Mouse (Mus musculus) MEL (cell line): Measurements from ENCODE around the gene 1700017B05Rik. TPM values are rescaled to one million over a fixed set of nuclear protein-coding genes. Genes with fewer than 3 reads are reported as not detected.
A peak's percentile ranks its signal among the peaks of the same experiment; 100 is the strongest.

Experiments
- DNase-seq: peaks from one replicate; pipeline ENCODE4 v3.0.0; 2011; ENCODE audit warnings: low read depth, low spot score
- H3K27ac ChIP-seq: 2 replicates; pipeline ENCODE4 v1.5.1; 2012; ENCODE audit warnings: low read depth, mild to moderate bottlenecking, control low read depth, low read length, moderate library complexity; ENCODE audit not compliant: control insufficient read depth
- H3K27me3 ChIP-seq, 2 experiments: fragments of 150-350 bp in 1 of 2; sonication (generic) in 1 of 2; 2 replicates each; pipeline ENCODE4 v1.6.1; 2012; ENCODE audit warnings: low read length in 2 of 2, mild to moderate bottlenecking in 2 of 2, improper control_type of control experiment in 1 of 2, moderate library complexity in 1 of 2; ENCODE audit not compliant: insufficient read depth in 2 of 2, control insufficient read depth in 1 of 2
- H3K36me3 ChIP-seq, 2 experiments: 2 replicates each; pipeline ENCODE4 v1.6.1; 2012 to 2014; ENCODE audit warnings: low read length in 2 of 2, improper control_type of control experiment in 1 of 2, inconsistent platforms in 1 of 2, mild to moderate bottlenecking in 1 of 2; ENCODE audit not compliant: insufficient read depth in 2 of 2, control insufficient read depth in 1 of 2
- H3K4me1 ChIP-seq, 2 experiments: fragments of 150-350 bp in 1 of 2; sonication (generic) in 1 of 2; 2 replicates each; pipeline ENCODE4 v1.6.1; 2012; ENCODE audit warnings: low read length in 2 of 2, improper control_type of control experiment in 1 of 2, mild to moderate bottlenecking in 1 of 2; ENCODE audit not compliant: insufficient read depth in 2 of 2, control insufficient read depth in 1 of 2
- H3K4me3 ChIP-seq, 2 experiments: fragments of 150-350 bp in 1 of 2; sonication (generic) in 1 of 2; 2 replicates each; pipeline ENCODE4 v1.5.1; 2012; ENCODE audit warnings: low read depth in 2 of 2, low read length in 2 of 2, mild to moderate bottlenecking in 2 of 2, moderate library complexity in 2 of 2, control low read depth in 1 of 2, improper control_type of control experiment in 1 of 2; ENCODE audit not compliant: control insufficient read depth in 1 of 2, insufficient read depth in 1 of 2
- H3K79me2 ChIP-seq: 2 replicates; pipeline ENCODE4 v1.6.1; 2012; ENCODE audit warnings: mild to moderate bottlenecking, low read length, moderate library complexity; ENCODE audit not compliant: control insufficient read depth, poor library complexity, insufficient read depth
- H3K9ac ChIP-seq: 2 replicates; pipeline ENCODE4 v1.6.1; 2012; ENCODE audit warnings: low read depth, mild to moderate bottlenecking, control low read depth, low read length, moderate library complexity; ENCODE audit not compliant: control insufficient read depth, poor library complexity, severe bottlenecking
- H3K9me3 ChIP-seq: fragments of 150-350 bp; sonication (generic); replicated peaks from 2 replicates; pipeline ENCODE4 v1.6.1; 2012; ENCODE audit warnings: mild to moderate bottlenecking, low read length, improper control_type of control experiment, moderate library complexity; ENCODE audit not compliant: insufficient read depth
- BHLHE40 ChIP-seq: IDR thresholded peaks from 2 replicates; pipeline ENCODE4 v1.6.1; 2012; ENCODE audit warnings: low read depth, mild to moderate bottlenecking, inconsistent platforms, low read length, improper control_type of control experiment, borderline replicate concordance
- CTCF ChIP-seq, 3 experiments: IDR thresholded peaks in 2 of 3; conservative IDR thresholded peaks in 1 of 3; 2 replicates each; pipeline ENCODE4 v1.5.1; 2011 to 2012; ENCODE audit warnings: low read length in 3 of 3, low read depth in 2 of 3, mild to moderate bottlenecking in 2 of 3, improper control_type of control experiment in 1 of 3, inconsistent platforms in 1 of 3, mixed read lengths in 1 of 3, moderate library complexity in 1 of 3; ENCODE audit not compliant: control insufficient read depth in 1 of 3, insufficient read depth in 1 of 3, poor library complexity in 1 of 3, severe bottlenecking in 1 of 3
- E2F4 ChIP-seq: IDR thresholded peaks from 2 replicates; pipeline ENCODE4 v1.6.1; 2011; ENCODE audit warnings: low read depth, low read length, improper control_type of control experiment, borderline replicate concordance
- ELF1 ChIP-seq: IDR thresholded peaks from 2 replicates; pipeline ENCODE4 v1.6.1; 2014; ENCODE audit warnings: low read depth, mild to moderate bottlenecking, inconsistent platforms, low read length, improper control_type of control experiment, moderate library complexity
- GATA1 ChIP-seq: IDR thresholded peaks from 2 replicates; pipeline ENCODE4 v1.6.1; 2011; ENCODE audit warnings: low read depth, low read length, improper control_type of control experiment
- HCFC1 ChIP-seq: IDR thresholded peaks from 2 replicates; pipeline ENCODE4 v1.6.1; 2012; ENCODE audit warnings: low read depth, mild to moderate bottlenecking, inconsistent platforms, low read length, improper control_type of control experiment, moderate library complexity
- MAFK ChIP-seq: IDR thresholded peaks from 2 replicates; pipeline ENCODE4 v1.6.1; 2011; ENCODE audit warnings: low read depth, mild to moderate bottlenecking, low read length, improper control_type of control experiment, borderline replicate concordance
- MAX ChIP-seq: IDR thresholded peaks from 2 replicates; pipeline ENCODE4 v1.6.1; 2011; ENCODE audit warnings: low read length, improper control_type of control experiment
- MAZ ChIP-seq: IDR thresholded peaks from 2 replicates; pipeline ENCODE4 v1.6.1; 2012; ENCODE audit warnings: low read depth, mild to moderate bottlenecking, inconsistent platforms, low read length, improper control_type of control experiment
- MEF2A ChIP-seq: IDR thresholded peaks from 2 replicates; pipeline ENCODE4 v1.6.1; 2014; ENCODE audit warnings: low read depth, mild to moderate bottlenecking, inconsistent platforms, low read length, improper control_type of control experiment; ENCODE audit not compliant: poor library complexity, insufficient replicate concordance, severe bottlenecking; ENCODE audit errors: extremely low read depth
- MYC ChIP-seq: IDR thresholded peaks from 2 replicates; pipeline ENCODE4 v1.6.1; 2011; ENCODE audit warnings: low read depth, mild to moderate bottlenecking, low read length, improper control_type of control experiment, moderate library complexity
- NELFE ChIP-seq: IDR thresholded peaks from 2 replicates; pipeline ENCODE4 v1.6.1; 2011; ENCODE audit warnings: low read depth, low read length, improper control_type of control experiment
- POLR2A ChIP-seq, 2 experiments: IDR thresholded peaks; 2 replicates each; pipeline ENCODE4 v1.6.1; 2011 to 2012; ENCODE audit warnings: low read length in 2 of 2, mild to moderate bottlenecking in 2 of 2, control low read depth in 1 of 2, improper control_type of control experiment in 1 of 2, low read depth in 1 of 2, moderate library complexity in 1 of 2; ENCODE audit not compliant: control insufficient read depth in 1 of 2, insufficient read depth in 1 of 2, poor library complexity in 1 of 2
- POLR2AphosphoS5 ChIP-seq: IDR thresholded peaks from 2 replicates; pipeline ENCODE4 v1.6.1; 2012; ENCODE audit warnings: low read depth, borderline replicate concordance, mild to moderate bottlenecking, inconsistent platforms, low read length, moderate library complexity, mixed read lengths
- SIN3A ChIP-seq: IDR thresholded peaks from 2 replicates; pipeline ENCODE4 v1.6.1; 2012; ENCODE audit warnings: low read length, improper control_type of control experiment, inconsistent platforms
- SMC3 ChIP-seq: IDR thresholded peaks from 2 replicates; pipeline ENCODE4 v1.6.1; 2011; ENCODE audit warnings: low read depth, low read length, improper control_type of control experiment
- TAL1 ChIP-seq: IDR thresholded peaks from 2 replicates; pipeline ENCODE4 v1.6.1; 2012; ENCODE audit warnings: mild to moderate bottlenecking, inconsistent platforms, low read length, moderate library complexity, mixed read lengths
- TCF12 ChIP-seq: IDR thresholded peaks from 2 replicates; pipeline ENCODE4 v1.6.1; 2014; ENCODE audit warnings: low read depth, mild to moderate bottlenecking, inconsistent platforms, low read length, improper control_type of control experiment, moderate library complexity
- UBTF ChIP-seq: IDR thresholded peaks from 2 replicates; pipeline ENCODE4 v1.6.1; 2012; ENCODE audit warnings: low read depth, mild to moderate bottlenecking, inconsistent platforms, low read length, improper control_type of control experiment, moderate library complexity, borderline replicate concordance; ENCODE audit not compliant: insufficient read depth
- USF2 ChIP-seq, 2 experiments: IDR thresholded peaks; 2 replicates each; pipeline ENCODE4 v1.6.1; 2011 to 2012; ENCODE audit warnings: improper control_type of control experiment in 2 of 2, low read length in 2 of 2, borderline replicate concordance in 1 of 2, inconsistent platforms in 1 of 2, low read depth in 1 of 2, mild to moderate bottlenecking in 1 of 2; ENCODE audit not compliant: insufficient read depth in 1 of 2
- ZKSCAN1 ChIP-seq: IDR thresholded peaks from 2 replicates; pipeline ENCODE4 v1.6.1; 2012; ENCODE audit warnings: low read depth, mild to moderate bottlenecking, inconsistent platforms, low read length, improper control_type of control experiment, moderate library complexity
- ZMIZ1 ChIP-seq: IDR thresholded peaks from 2 replicates; pipeline ENCODE4 v1.6.1; 2012; ENCODE audit warnings: low read depth, mild to moderate bottlenecking, inconsistent platforms, low read length, improper control_type of control experiment, moderate library complexity
- polyA plus RNA-seq, 2 experiments: library from polyadenylated mRNA; stranded (reverse) in 1 of 2; unstranded in 1 of 2; fragments of >175 nt in 1 of 2; fragments of >200 nt in 1 of 2; gene quantifications; 2 replicates each; pipeline versions ENCODE4 v1.2.1 to v1.2.4; 2012; ENCODE audit warnings: low replicate concordance in 2 of 2, low read depth in 1 of 2; ENCODE audit not compliant: insufficient read length in 2 of 2, insufficient read depth in 1 of 2, missing spikeins in 1 of 2
- total RNA-seq: library from RNA; depleted of rRNA; stranded (reverse); fragments of 300-350 nt; gene quantifications from 2 replicates; pipeline ENCODE4 v1.2.3, GENCODE M21; 2012

1700017B05Rik gene
- total and polyA plus RNA-seq, 3 experiments: 52.7 to 76.5 TPM; not detected in 1

GRCm38 (mm10) chr9:57267421-57267820, 5.0 kb upstream of the 1700017B05Rik start:
- Histone ChIP-seq H3K9ac (no peak overlapping the region), H3K27me3 (no peaks in the 10 kb centered on the region), H3K36me3 (peaks cover 0 to 12% of the 10 kb centered on the region in 2 experiments; a peak in 2 of 4 replicates), H3K79me2 (peaks cover 4% of the 10 kb centered on the region; the same call in 1 of the 2 replicates), H3K4me1 (peaks cover 11 to 34% of the 10 kb centered on the region in 2 experiments), H3K9me3 (no peaks in the 10 kb centered on the region), H3K4me3 (no peak overlapping the region), H3K27ac (no peak overlapping the region)
- no peak for DNase-seq
- no peak for TF ChIP-seq TCF12
- no peak for TF ChIP-seq ZMIZ1
- TF ChIP-seq ZKSCAN1: no peak
- no peak for TF ChIP-seq GATA1
- TF ChIP-seq UBTF: no peak
- TF ChIP-seq USF2 (IDR thresholded peaks at IDR 0.05; ENCODE audit: borderline replicate concordance in 1 of 2, insufficient read depth in 1 of 2, low read depth in 1 of 2, low read length in 2 of 2): no peak

GRCm38 (mm10) chr9:57265125-57265524, 2.7 kb upstream of the 1700017B05Rik start:
- TF ChIP-seq E2F4 (no peak), MEF2A (no peak), TCF12 (no peak), SMC3 (no peak), MAFK (no peak), SIN3A (no peak)
- no peak overlapping the region for H3K27ac ChIP-seq
- H3K36me3 ChIP-seq: peaks cover 4 to 17% of the 10 kb centered on the region in 2 experiments
- DNase-seq: no peak
- peaks cover 27% of the 10 kb centered on the region for H3K79me2 ChIP-seq
- no peak overlapping the region for H3K9ac ChIP-seq
- H3K27me3 ChIP-seq: no peaks in the 10 kb centered on the region
- H3K4me1 ChIP-seq: peaks cover 11 to 37% of the 10 kb centered on the region in 2 experiments
- H3K4me3 ChIP-seq: no peak overlapping the region
- H3K9me3 ChIP-seq: no peaks in the 10 kb centered on the region

GRCm38 (mm10) chr9:57262795-57263684, 628 bp upstream of the 1700017B05Rik start:
- H3K79me2 ChIP-seq: peaks cover 47% of the 10 kb centered on the region
- peak; percentile 60 for DNase-seq
- peaks cover 14 to 15% of the 10 kb centered on the region in 2 experiments for H3K36me3 ChIP-seq
- peak overlapping the region; percentile 77 for H3K27ac ChIP-seq
- H3K4me3 ChIP-seq: peak overlapping the region; percentile 74 to 83
- H3K9me3 ChIP-seq: no peaks in the 10 kb centered on the region
- H3K4me1 ChIP-seq: peaks cover 4 to 26% of the 10 kb centered on the region in 2 experiments
- H3K27me3 ChIP-seq: no peaks in the 10 kb centered on the region
- H3K9ac ChIP-seq: peak overlapping the region; percentile 80
- TF ChIP-seq MYC: peak; percentile 64; the same call in 1 of the 2 replicates
- no peak for TF ChIP-seq E2F4
- TF ChIP-seq MAFK: no peak
- TF ChIP-seq BHLHE40: no peak
- no peak for TF ChIP-seq USF2 (IDR thresholded peaks at IDR 0.05; ENCODE audit: borderline replicate concordance in 1 of 2, insufficient read depth in 1 of 2, low read depth in 1 of 2, low read length in 2 of 2)
- TF ChIP-seq MAX: peak; percentile 44; the same call in 1 of the 2 replicates
- TF ChIP-seq ELF1: no peak
- TF ChIP-seq MAZ: no peak
- TF ChIP-seq CTCF (IDR thresholded peaks at IDR 0.05 in 2 of 3, conservative IDR thresholded peaks at IDR 0.05 in 1 of 3; ENCODE audit: control insufficient read depth in 1 of 3, insufficient read depth in 1 of 3, low read depth in 2 of 3, low read length in 3 of 3, poor library complexity in 1 of 3, severe bottlenecking in 1 of 3): no peak
- TF ChIP-seq GATA1: no peak
- no peak for TF ChIP-seq POLR2AphosphoS5
- 0 out of 4 replicates have a peak, but pooled peaks of 1 of the 2 experiments have one; percentile 2 for TF ChIP-seq POLR2A (IDR thresholded peaks at IDR 0.05; ENCODE audit: control insufficient read depth in 1 of 2, insufficient read depth in 1 of 2, low read depth in 1 of 2, low read length in 2 of 2, poor library complexity in 1 of 2)
- TF ChIP-seq HCFC1: no peak
- no peak for TF ChIP-seq ZKSCAN1
- TF ChIP-seq TAL1: no peak
- TF ChIP-seq NELFE: no peak; the same call in 1 of the 2 replicates
